ENCODE assay signal across 13 mouse cellular contexts in genomic region chr10:80837827-80838226, GRCm38 (mm10). TPM values are rescaled to one million over a fixed set of nuclear protein-coding genes. Genes with fewer than 3 reads are reported as not detected.
DNase-seq lines count a peak whose midpoint lies in the region; ATAC-seq and TF ChIP-seq lines count a peak whose summit lies in the region.
"Had no signal": no experiment of that assay in that cellular context is flagged by ENCODE, and none has a peak within 500 bp of the region (broad histone marks: within the 10 kb centered on the region; RNA-seq: fewer than 3 reads in every experiment).

No protein-coding gene starts in this region.

- H3K9ac ChIP-seq in heart, embryonic 16.5 days (ENCODE audit: low read length) = 0 out of 2 replicates have a peak overlapping the region, but pooled peaks have one; percentile 3
- H3K9ac ChIP-seq: embryonic facial prominence, embryonic 12.5 days; liver, embryonic 13.5 days had no signal

- H3K9me3 ChIP-seq in embryonic facial prominence, embryonic 10.5 days = peaks cover 20% of the 10 kb centered on the region
- no peaks in the 10 kb centered on the region for H3K9me3 ChIP-seq in heart, embryonic 16.5 days (replicated peaks; ENCODE audit: control insufficient read depth, low read length)

- TF ChIP-seq CTCF in thymus, adult 2 months (IDR thresholded peaks at IDR 0.05; ENCODE audit: borderline replicate concordance, control insufficient read depth, extremely low read depth, insufficient read depth, low read length, poor library complexity) = no peak

- 0 out of 2 replicates have a peak, but pooled peaks cover 10% of the 10 kb centered on the region for H3K36me3 ChIP-seq in embryonic facial prominence, embryonic 10.5 days (replicated peaks)
- H3K36me3 ChIP-seq in heart, embryonic 16.5 days (ENCODE audit: control insufficient read depth, insufficient read depth) = no peaks in the 10 kb centered on the region
- H3K36me3 ChIP-seq in thymus, adult 2 months (ENCODE audit: control insufficient read depth, insufficient read depth, low read length) = no peaks in the 10 kb centered on the region
- H3K36me3 ChIP-seq: embryonic facial prominence, embryonic 12.5 days; liver, embryonic 13.5 days had no signal

- peak; percentile 78 for ATAC-seq in heart, embryonic 16.5 days (replicated peaks; ENCODE audit: extremely low read depth, insufficient read depth, low FRiP score)
- ATAC-seq: Patski had no signal

- 0 out of 2 replicates have a peak overlapping the region, but pooled peaks have one; percentile 10 for H3K4me2 ChIP-seq in heart, embryonic 16.5 days (ENCODE audit: low read depth, low read length)
- H3K4me2 ChIP-seq: embryonic facial prominence, embryonic 12.5 days; liver, embryonic 13.5 days had no signal

- peaks cover 54% of the 10 kb centered on the region for H3K4me1 ChIP-seq in embryonic facial prominence, embryonic 10.5 days
- peaks cover 18% of the 10 kb centered on the region for H3K4me1 ChIP-seq in heart, embryonic 16.5 days (ENCODE audit: control insufficient read depth, insufficient read depth, low read length)
- no peaks in the 10 kb centered on the region for H3K4me1 ChIP-seq in thymus, adult 2 months (replicated peaks; ENCODE audit: control insufficient read depth, insufficient read depth, low read length)

- peaks cover 82% of the 10 kb centered on the region for H3K27me3 ChIP-seq in embryonic facial prominence, embryonic 10.5 days (replicated peaks; ENCODE audit: low read depth, poor library complexity, severe bottlenecking)
- peaks cover 42% of the 10 kb centered on the region for H3K27me3 ChIP-seq in heart, embryonic 16.5 days (ENCODE audit: control insufficient read depth, insufficient read depth, low read length)
- H3K27me3 ChIP-seq in thymus, adult 2 months (ENCODE audit: control insufficient read depth, insufficient read depth, low read length) = no peaks in the 10 kb centered on the region; the same call in 1 of the 2 replicates

- H3K4me3 ChIP-seq in embryonic facial prominence, embryonic 10.5 days = 0 out of 2 replicates have a peak overlapping the region, but pooled peaks have one; percentile 14
- H3K4me3 ChIP-seq in heart, embryonic 16.5 days (ENCODE audit: low read length) = no peak overlapping the region
- no peak overlapping the region for H3K4me3 ChIP-seq in thymus, adult 2 months (ENCODE audit: control insufficient read depth, insufficient read depth, low read length)
- H3K4me3 ChIP-seq: embryonic facial prominence, embryonic 12.5 days; liver, embryonic 13.5 days had no signal

- no peak for TF ChIP-seq POLR2A in thymus, adult 2 months (IDR thresholded peaks at IDR 0.05; ENCODE audit: control insufficient read depth, extremely low read depth, insufficient read depth, low read length, poor library complexity)

- no peak overlapping the region for H3K27ac ChIP-seq in embryonic facial prominence, embryonic 10.5 days (replicated peaks)
- H3K27ac ChIP-seq in heart, embryonic 16.5 days (ENCODE audit: low read length) = peak overlapping the region; percentile 71
- H3K27ac ChIP-seq in thymus, adult 2 months (ENCODE audit: control insufficient read depth, insufficient read depth, low read length) = no peak overlapping the region
- H3K27ac ChIP-seq: embryonic facial prominence, embryonic 12.5 days; liver, embryonic 13.5 days had no signal

- WGBS in embryonic facial prominence, embryonic 10.5 days = 10% methylated on average over 2 of the region's 2 CpGs
- WGBS in heart, embryonic 16.5 days = 12% methylated on average over 2 of the region's 2 CpGs
- WGBS in thymus, adult 2 months = 89% methylated on average over 2 of the region's 2 CpGs

- DNase-seq in gastrocnemius, adult 18-20 months (ENCODE audit: low spot score) = peak; percentile 78
- no peak for DNase-seq in gastrocnemius, postnatal 10 days
- peak; percentile 84 for DNase-seq in cerebellum, adult 11-12 months
- DNase-seq in embryonic facial prominence, embryonic 10.5 days (ENCODE audit: low spot score) = no peak
- DNase-seq in ovary, postnatal 36 days (ENCODE audit: low spot score) = no peak
- no peak for DNase-seq in right cerebral cortex, postnatal 14 days
- DNase-seq in thymus, adult 2 months = no peak
- DNase-seq: kidney, adult 8-10 months; liver, embryonic 13.5 days; right cerebral cortex, postnatal 4 days had no signal

RNA-seq across cellular contexts. Expression of gene Lingo3, which starts 6.0 kb away (rescaled TPM):
- 10 to 100 TPM in 1 of 2 experiments, 1 to 10 TPM in 1; 8.3 to 12.6 TPM for total RNA-seq in gastrocnemius, adult 18-20 months (2021)
- total RNA-seq in gastrocnemius, postnatal 10 days (2021) = 10 to 100 TPM; 31.9 to 32.9 TPM
- polyA plus RNA-seq in embryonic facial prominence, embryonic 10.5 days (2016; fragmentation: Nextera tagmentation; extraction: Ambion mirVana) = 1.3 and 1.6 TPM in 2 replicates
- 0.39 and 0.84 TPM in 2 replicates for polyA plus RNA-seq in heart, embryonic 16.5 days (2015; fragmentation: Nextera tagmentation; extraction: Ambion mirVana)
- 0.10 and 1.0 TPM in 2 replicates for polyA plus RNA-seq in thymus, adult 2 months (2012; rRNA removed)
- polyA plus RNA-seq: liver, embryonic 13.5 days had no signal

RNA-seq across cellular contexts. Expression of gene Oaz1, which starts 11.4 kb away (rescaled TPM):
- total RNA-seq in gastrocnemius, adult 18-20 months (2021) = 100 to 1,000 TPM; 698 to 770 TPM
- total RNA-seq in gastrocnemius, postnatal 10 days (2021) = 100 to 1,000 TPM; 846 to 935 TPM
- 2,205 and 2,316 TPM in 2 replicates for polyA plus RNA-seq in embryonic facial prominence, embryonic 10.5 days (2016; fragmentation: Nextera tagmentation; extraction: Ambion mirVana)
- polyA plus RNA-seq in heart, embryonic 16.5 days (2015; fragmentation: Nextera tagmentation; extraction: Ambion mirVana) = 2,111 and 2,265 TPM in 2 replicates
- polyA plus RNA-seq in thymus, adult 2 months (2012; rRNA removed) = 1,706 and 1,988 TPM in 2 replicates

RNA-seq across cellular contexts. Expression of gene Lsm7, which starts 17.2 kb away (rescaled TPM):
- 10 to 100 TPM; 12.6 to 14.7 TPM for total RNA-seq in gastrocnemius, adult 18-20 months (2021)
- total RNA-seq in gastrocnemius, postnatal 10 days (2021) = 10 to 100 TPM; 36.8 to 42.4 TPM
- 364 TPM in 2 replicates for polyA plus RNA-seq in embryonic facial prominence, embryonic 10.5 days (2016; fragmentation: Nextera tagmentation; extraction: Ambion mirVana)
- 141 and 148 TPM in 2 replicates for polyA plus RNA-seq in heart, embryonic 16.5 days (2015; fragmentation: Nextera tagmentation; extraction: Ambion mirVana)
- 187 and 242 TPM in 2 replicates for polyA plus RNA-seq in thymus, adult 2 months (2012; rRNA removed)

RNA-seq across cellular contexts. Expression of gene Sppl2b, which starts 17.2 kb away (rescaled TPM):
- 10 to 100 TPM; 12.4 to 12.6 TPM for total RNA-seq in gastrocnemius, adult 18-20 months (2021)
- total RNA-seq in gastrocnemius, postnatal 10 days (2021) = 10 to 100 TPM; 30.5 to 33.0 TPM
- polyA plus RNA-seq in embryonic facial prominence, embryonic 10.5 days (2016; fragmentation: Nextera tagmentation; extraction: Ambion mirVana) = 45.2 and 45.3 TPM in 2 replicates
- 28.4 and 33.2 TPM in 2 replicates for polyA plus RNA-seq in heart, embryonic 16.5 days (2015; fragmentation: Nextera tagmentation; extraction: Ambion mirVana)
- 153 and 167 TPM in 2 replicates for polyA plus RNA-seq in thymus, adult 2 months (2012; rRNA removed)

RNA-seq across cellular contexts. Expression of gene Jsrp1, which starts 24.5 kb away (rescaled TPM):
- 100 to 1,000 TPM; 448 to 461 TPM for total RNA-seq in gastrocnemius, adult 18-20 months (2021)
- 100 to 1,000 TPM; 289 to 339 TPM for total RNA-seq in gastrocnemius, postnatal 10 days (2021)
- 0.26 and 0.52 TPM in 2 replicates for polyA plus RNA-seq in embryonic facial prominence, embryonic 10.5 days (2016; fragmentation: Nextera tagmentation; extraction: Ambion mirVana)
- polyA plus RNA-seq in heart, embryonic 16.5 days (2015; fragmentation: Nextera tagmentation; extraction: Ambion mirVana) = 5.6 and 6.7 TPM in 2 replicates
- 0.24 TPM in 1 of 2 replicates, not detected in the other for polyA plus RNA-seq in thymus, adult 2 months (2012; rRNA removed)
- polyA plus RNA-seq: Patski had no signal

Comparison
In these comparisons a context has a peak if more than half of its experiments do, and no peak if none do; other contexts are left out.
1. DNase-seq: peak in gastrocnemius, adult 18-20 months (single experiment) and cerebellum, adult 11-12 months (single experiment); none in gastrocnemius, postnatal 10 days (single experiment), embryonic facial prominence, embryonic 10.5 days (single experiment), ovary, postnatal 36 days (single experiment), right cerebral cortex, postnatal 14 days (single experiment) and thymus, adult 2 months (single experiment).